Mouse (Mus musculus) monocyte, adult 5-6 weeks (primary cell): ENCODE measurements around the gene Gm5065. TPM values are rescaled to one million over a fixed set of nuclear protein-coding genes. Genes with fewer than 3 reads are reported as not detected.

Source experiments
- ATAC-seq: fragments of 153-309, 156-312 bp; replicated peaks from 2 replicates; pipeline ENCODE4 v1.8.0; 2017; ENCODE audit warnings: mild to moderate bottlenecking; ENCODE audit not compliant: low TSS enrichment, insufficient number of reproducible peaks, severe bottlenecking, poor library complexity, low FRiP score
- total RNA-seq: library from RNA; stranded (forward); fragments of 200-1000, 200-491, 200-594 nt; gene quantifications from 3 replicates; pipeline ENCODE4 v1.2.3, GENCODE M21; 2017

Gene Gm5065
- not detected in 3 replicates for total RNA-seq

DNA sequence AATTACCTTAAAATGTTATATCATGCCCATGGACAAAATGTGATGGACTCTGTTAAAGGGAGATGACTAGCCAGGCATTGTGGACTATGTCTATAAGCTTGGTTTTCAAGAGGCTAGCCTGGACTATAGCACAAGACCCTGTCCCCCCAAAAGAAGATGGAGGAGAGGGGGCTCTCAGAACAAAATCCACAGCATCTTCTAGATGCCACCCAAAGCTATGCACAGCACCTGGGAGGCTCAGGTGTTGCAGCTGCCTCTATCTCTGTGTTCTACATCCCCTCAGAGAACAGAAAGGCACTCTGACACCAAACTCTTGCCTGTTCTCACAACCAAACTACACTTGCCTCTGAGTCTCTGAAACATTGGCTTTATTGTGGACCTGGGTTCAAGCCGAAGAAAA, at the start of gene Gm5065:
Gm5065 (plus strand) TSS at position 301 of the 400 bp plus-strand sequence.
- ATAC-seq, result no peak

DNA sequence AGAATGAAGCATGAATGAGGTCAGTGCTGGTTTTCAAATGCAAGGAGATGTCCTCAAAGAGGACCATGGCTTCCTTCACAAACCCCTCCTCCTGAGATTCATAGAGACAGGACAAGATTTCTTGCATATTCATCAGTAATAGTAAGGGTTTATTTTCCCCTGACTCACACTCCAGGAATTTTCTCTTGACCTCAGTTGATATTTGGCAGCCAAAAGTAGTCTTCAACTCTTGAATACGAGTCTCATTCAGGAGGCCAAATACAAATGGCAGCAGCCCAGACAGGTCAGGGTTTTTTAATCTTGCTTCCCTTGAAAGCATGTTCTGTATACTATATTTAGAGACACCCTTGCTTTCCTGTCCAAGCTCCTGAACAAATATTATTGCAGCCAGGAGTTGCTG, 22.8 kb upstream of the Gm5065 start:
- ATAC-seq, result no peak

DNA sequence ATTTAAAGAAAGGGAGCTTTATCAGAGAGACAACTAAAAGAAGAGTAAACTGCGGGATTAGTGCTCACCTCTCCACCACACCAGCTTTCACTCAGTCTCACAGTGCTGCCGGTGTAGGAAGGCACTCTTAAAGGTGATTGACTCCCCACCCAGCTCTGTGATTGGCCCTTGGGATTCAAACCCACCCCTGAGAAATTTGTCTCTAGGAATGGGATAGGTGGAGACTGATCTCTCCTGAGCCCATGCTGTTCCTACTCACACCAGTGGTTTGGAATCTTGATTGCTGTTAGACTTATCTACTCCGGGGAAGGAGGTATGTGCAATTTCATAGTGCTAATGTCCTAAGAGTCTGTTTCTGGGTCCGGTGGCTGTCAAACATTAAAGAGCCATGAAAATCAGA, 598 bp downstream of the Gm5065 start, which contains the start of gene Nlrp2:
Nlrp2 (minus strand) TSS at position 101 of the 400 bp plus-strand sequence.
- ATAC-seq, result no peak

DNA sequence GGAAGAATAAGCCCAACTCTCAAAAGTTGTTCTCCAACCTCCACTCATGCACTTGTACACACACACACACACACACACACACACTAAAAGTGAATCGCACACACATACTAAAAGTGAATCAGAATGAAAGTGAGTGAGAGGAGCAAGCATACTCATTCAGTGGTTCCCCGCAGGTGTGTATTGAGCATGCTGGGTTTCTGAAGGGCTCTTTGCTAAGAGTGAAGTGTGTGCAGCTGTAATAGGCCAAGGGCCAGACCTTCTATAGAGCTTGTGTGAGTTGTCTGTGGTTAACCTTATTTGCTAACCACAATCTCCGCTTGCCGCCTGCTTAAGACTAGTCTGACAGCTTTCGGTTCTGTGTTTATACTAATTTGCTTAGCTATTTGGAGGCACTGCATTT, 13.3 kb downstream of the Gm5065 start:
- no peak for ATAC-seq

DNA sequence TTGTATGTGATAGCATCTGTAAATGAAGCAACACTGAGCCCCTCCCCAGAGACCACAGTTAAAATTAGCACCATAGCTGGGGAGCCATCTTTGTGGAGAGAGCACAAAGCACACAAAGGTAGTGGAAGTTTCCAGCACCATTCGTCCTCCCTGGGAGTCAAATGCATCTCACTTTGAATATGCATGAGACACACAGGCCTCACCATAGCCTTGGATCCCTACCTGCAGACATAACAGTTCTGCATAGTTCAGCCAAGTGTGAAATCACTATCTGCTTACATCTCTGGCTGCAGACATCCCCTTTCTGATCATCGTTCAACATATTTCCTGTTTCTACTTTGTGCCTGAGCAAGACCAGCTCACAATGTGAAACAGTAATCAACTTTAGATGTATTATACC, 16.4 kb downstream of the Gm5065 start:
- ATAC-seq, result no peak

DNA sequence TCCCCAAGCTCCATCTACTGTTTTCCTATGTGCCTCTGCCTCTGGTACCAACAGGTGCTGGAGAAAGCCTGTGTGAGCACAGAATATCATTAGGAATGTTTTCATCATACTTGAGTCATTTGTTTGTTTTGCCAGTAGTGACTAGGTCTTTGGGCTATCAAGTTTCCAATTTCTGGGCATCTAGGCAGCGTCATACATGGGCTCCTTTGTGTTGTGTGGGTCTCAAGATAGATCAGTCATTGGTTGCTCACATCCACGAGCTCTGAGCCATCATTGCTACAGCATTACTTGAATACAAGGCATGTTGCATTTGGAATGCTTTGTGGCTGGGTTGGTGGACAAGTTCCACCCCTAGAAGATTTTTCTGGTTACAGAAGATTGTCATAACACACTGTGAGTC, 55.9 kb downstream of the Gm5065 start:
- ATAC-seq, result no peak

Other genes starting within 250 kb of the Gm5065 start
- gene Rfpl4, start 233.6 kb upstream of the Gm5065 start, total RNA-seq, result not detected in 3 replicates
- 0.53 to 2.8 TPM in 2 of 3 replicates, not detected in the other for gene Rasl2-9, start 224.6 kb upstream of the Gm5065 start, total RNA-seq
- gene Vmn1r55, start 200.9 kb upstream of the Gm5065 start, total RNA-seq, result not detected in 3 replicates
- not detected in 3 replicates for gene Vmn1r56, start 153.8 kb upstream of the Gm5065 start, total RNA-seq
- not detected in 3 replicates for gene Vmn1r57, start 132.0 kb upstream of the Gm5065 start, total RNA-seq
- gene Nlrp2, start 498 bp downstream of the Gm5065 start, total RNA-seq, result not detected in 3 replicates
- gene Vmn1r58, start 62.9 kb downstream of the Gm5065 start, total RNA-seq, result not detected in 3 replicates
- gene Vmn1r59, start 106.2 kb downstream of the Gm5065 start, total RNA-seq, result not detected in 3 replicates
- 0.85 TPM in 1 of 3 replicates, not detected in the others for gene Vmn2r28, start 143.4 kb downstream of the Gm5065 start, total RNA-seq
- gene Vmn1r60, start 196.8 kb downstream of the Gm5065 start, total RNA-seq, result not detected in 3 replicates